Mouse (Mus musculus) neural tube, embryonic 11.5 days (tissue): Measurements from ENCODE around the gene Il18r1. TPM values are rescaled to one million over a fixed set of nuclear protein-coding genes. Genes with fewer than 3 reads are reported as not detected.

Source experiments
- ATAC-seq: fragments of 200-750 bp; cut with Nextera tagmentation; 2 replicates; pipeline ENCODE4 v1.8.0; 2017; ENCODE audit warnings: moderate number of reproducible peaks, mild to moderate bottlenecking, moderate TSS enrichment, moderate library complexity; ENCODE audit not compliant: insufficient read depth, low FRiP score, low TSS enrichment
- DNase-seq: peaks from one replicate; pipeline ENCODE4 v3.0.0-alpha.2; 2015; ENCODE audit warnings: low spot score
- H3K27ac ChIP-seq: fragments of 300-500 bp; sonication (generic); 2 replicates; pipeline ENCODE4 v1.5.1; 2014; ENCODE audit warnings: low read depth, mild to moderate bottlenecking, low read length
- H3K27me3 ChIP-seq: fragments of 300-500 bp; sonication (generic); 2 replicates; pipeline ENCODE4 v1.6.1; 2014; ENCODE audit warnings: mild to moderate bottlenecking, low read length, mixed read lengths; ENCODE audit not compliant: control insufficient read depth, insufficient read depth
- H3K36me3 ChIP-seq: fragments of 300-500 bp; sonication (generic); 2 replicates; pipeline ENCODE4 v1.6.1; 2014; ENCODE audit warnings: mild to moderate bottlenecking, low read length, moderate library complexity, mixed read lengths; ENCODE audit not compliant: control insufficient read depth, insufficient read depth
- H3K4me1 ChIP-seq: fragments of 300-500 bp; sonication (generic); 2 replicates; pipeline ENCODE4 v1.6.1; 2014; ENCODE audit warnings: low read length, mixed read lengths; ENCODE audit not compliant: control insufficient read depth, insufficient read depth
- H3K4me2 ChIP-seq: fragments of 300-500 bp; sonication (generic); 2 replicates; pipeline ENCODE4 v1.6.1; 2014; ENCODE audit warnings: low read depth, mild to moderate bottlenecking, moderate library complexity
- H3K4me3 ChIP-seq: fragments of 300-500 bp; sonication (generic); 2 replicates; pipeline ENCODE4 v1.5.1; 2014; ENCODE audit warnings: low read depth, low read length
- H3K9ac ChIP-seq: fragments of 300-500 bp; sonication (generic); 2 replicates; pipeline ENCODE4 v1.6.1; 2014; ENCODE audit warnings: mild to moderate bottlenecking, low read length
- H3K9me3 ChIP-seq: fragments of 300-500 bp; sonication (generic); 2 replicates; pipeline ENCODE4 v1.6.1; 2016; ENCODE audit warnings: low read length; ENCODE audit not compliant: control insufficient read depth
- WGBS: fragments of 180-500 bp; shearing (Covaris S2); extraction: QIAGEN DNeasy Blood & Tissue Kit; methylation state at CpG from one replicate; pipeline ENCODE4 v1.1.7; 2014; 5-methylcytosine and 5-hydroxymethylcytosine counted together
- polyA plus RNA-seq: library from polyadenylated mRNA; unstranded; fragments of >200 nt; fragmentation: Nextera tagmentation; extraction: Ambion mirVana; gene quantifications from 2 replicates; pipeline ENCODE4 v1.2.1, GENCODE M21; 2014

Gene Il18r1
- polyA plus RNA-seq, 1 experiment from 2014 or later: not detected

DNA sequence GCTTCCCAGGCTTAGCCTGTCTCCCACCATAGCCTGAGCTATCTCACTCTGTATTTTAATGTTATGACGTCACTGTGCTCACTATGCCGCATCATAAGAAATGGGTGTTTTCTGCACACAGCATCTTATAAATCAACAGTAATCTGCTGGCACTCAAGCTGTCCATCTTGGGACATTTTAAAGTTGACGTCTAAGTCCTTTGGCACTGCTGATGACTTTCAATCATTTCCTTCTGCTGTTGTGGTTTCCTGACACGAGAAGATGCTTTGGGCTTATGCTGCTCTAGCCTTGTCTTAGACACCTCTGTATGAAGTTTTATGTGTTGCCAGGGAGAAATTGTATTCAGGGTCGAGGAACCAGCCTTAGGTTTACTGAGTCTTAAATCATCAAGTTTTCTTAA lies 39.2 kb downstream of the Il18r1 start:
- ATAC-seq: no peak
- 87% methylated on average over 5 of the region's 5 CpGs for WGBS
- no peak overlapping the region for H3K4me3 ChIP-seq
- no peak overlapping the region for H3K4me2 ChIP-seq
- H3K4me1 ChIP-seq: no peaks in the 10 kb centered on the region
- no peak overlapping the region for H3K9ac ChIP-seq
- no peaks in the 10 kb centered on the region for H3K27me3 ChIP-seq
- no peak for DNase-seq
- H3K27ac ChIP-seq: no peak overlapping the region
- H3K9me3 ChIP-seq: no peaks in the 10 kb centered on the region
- H3K36me3 ChIP-seq: no peaks in the 10 kb centered on the region

- 47% methylated on average over 9 of the region's 9 CpGs for WGBS
- DNase-seq (no peak), ATAC-seq (no peak)
Observed at GRCm38 (mm10) chr1:40514851-40515585, 49.7 kb downstream of the Il18r1 start, which contains the start of gene Il18rap. Il18rap (plus strand) TSS chr1:40515362.

DNA sequence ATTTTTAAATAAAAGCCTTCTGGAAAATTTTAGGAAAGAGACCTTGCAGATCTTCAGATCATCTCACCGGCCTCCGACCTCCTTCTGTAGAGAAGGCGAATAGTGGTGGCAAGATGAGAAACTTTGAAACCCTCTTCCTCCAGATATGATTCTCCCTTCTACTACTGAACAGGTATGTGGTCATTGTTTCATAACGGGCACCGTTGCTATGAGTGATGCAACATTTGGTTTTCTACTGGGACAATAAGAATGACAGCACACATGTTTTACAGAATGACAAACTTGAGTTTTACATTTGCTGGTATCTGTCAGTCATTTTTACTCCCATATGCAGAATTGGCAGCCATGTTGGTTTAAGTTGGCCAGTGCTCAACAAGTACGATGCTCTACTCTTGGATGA lies 51.0 kb downstream of the Il18r1 start:
- Histone ChIP-seq H3K4me3 (no peak overlapping the region), H3K4me2 (no peak overlapping the region), H3K27ac (no peak overlapping the region), H3K9ac (no peak overlapping the region), H3K4me1 (no peaks in the 10 kb centered on the region), H3K36me3 (no peaks in the 10 kb centered on the region), H3K27me3 (no peaks in the 10 kb centered on the region), H3K9me3 (no peaks in the 10 kb centered on the region)
- no peak for ATAC-seq
- DNase-seq: no peak
- WGBS: 93% methylated on average over 6 of the region's 6 CpGs

More at GRCm38 (mm10) chr1:40514851-40515585, 49.7 kb downstream of the Il18r1 start, which contains the start of gene Il18rap:
- no peak within 1 kb of the TSS for H3K4me2 ChIP-seq
- no peaks in the 10 kb centered on the region for H3K36me3 ChIP-seq
- no peak within 1 kb of the TSS for H3K4me3 ChIP-seq
- H3K4me1 ChIP-seq: no peaks in the 10 kb centered on the region
- H3K9me3 ChIP-seq: no peaks in the 10 kb centered on the region
- H3K27me3 ChIP-seq: no peaks in the 10 kb centered on the region
- H3K9ac ChIP-seq: no peak within 1 kb of the TSS
- H3K27ac ChIP-seq: no peak within 1 kb of the TSS

GRCm38 (mm10) chr1:40522918-40523317 lies 57.6 kb downstream of the Il18r1 start:
- no peak overlapping the region for H3K27ac ChIP-seq
- H3K4me2 ChIP-seq: no peak overlapping the region
- no peak overlapping the region for H3K9ac ChIP-seq
- no peaks in the 10 kb centered on the region for H3K27me3 ChIP-seq
- ATAC-seq: no peak
- no peak for DNase-seq
- H3K4me3 ChIP-seq: no peak overlapping the region
- H3K4me1 ChIP-seq: no peaks in the 10 kb centered on the region
- no peaks in the 10 kb centered on the region for H3K9me3 ChIP-seq
- no peaks in the 10 kb centered on the region for H3K36me3 ChIP-seq
- 90% methylated on average over 7 of the region's 7 CpGs for WGBS

- no peak overlapping the region for H3K4me2 ChIP-seq
- H3K36me3 ChIP-seq: no peaks in the 10 kb centered on the region
- DNase-seq: no peak
- H3K4me3 ChIP-seq: no peak overlapping the region
- no peak overlapping the region for H3K9ac ChIP-seq
- H3K27me3 ChIP-seq: no peaks in the 10 kb centered on the region
- H3K4me1 ChIP-seq: no peaks in the 10 kb centered on the region
- H3K9me3 ChIP-seq: no peaks in the 10 kb centered on the region
- no peak for ATAC-seq
- WGBS: 91% methylated on average over 5 of the region's 5 CpGs
- H3K27ac ChIP-seq: no peak overlapping the region
Observed at GRCm38 (mm10) chr1:40523971-40524722, 58.8 kb downstream of the Il18r1 start.

DNA sequence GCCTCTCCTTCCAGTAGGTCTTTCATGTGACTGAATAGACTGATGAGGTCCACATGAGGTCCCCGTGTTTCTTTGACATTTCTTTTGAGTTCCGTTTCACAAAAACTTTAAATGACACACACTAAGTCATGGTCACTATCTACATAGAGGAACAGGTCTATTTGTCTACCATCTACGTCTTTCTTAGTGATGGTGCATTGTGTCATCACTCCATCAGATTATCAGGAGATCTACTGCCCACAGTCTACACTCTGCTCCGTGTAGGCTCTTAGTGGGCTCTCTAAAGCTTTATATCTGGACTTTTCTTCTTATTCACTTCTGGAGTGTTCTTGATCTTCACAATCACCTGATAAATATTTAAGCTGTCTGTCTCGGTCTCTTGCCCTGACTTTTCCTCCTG lies 63.9 kb downstream of the Il18r1 start:
- no peaks in the 10 kb centered on the region for H3K9me3 ChIP-seq
- H3K27me3 ChIP-seq: no peaks in the 10 kb centered on the region
- WGBS: 92% methylated on average over 5 of the region's 5 CpGs
- ATAC-seq (no peak), DNase-seq (no peak)
- no peak overlapping the region for H3K4me2 ChIP-seq
- no peaks in the 10 kb centered on the region for H3K4me1 ChIP-seq
- no peaks in the 10 kb centered on the region for H3K36me3 ChIP-seq
- no peak overlapping the region for H3K4me3 ChIP-seq
- no peak overlapping the region for H3K9ac ChIP-seq
- H3K27ac ChIP-seq: no peak overlapping the region

- Histone ChIP-seq H3K27ac (no peak overlapping the region), H3K4me1 (no peaks in the 10 kb centered on the region), H3K27me3 (no peaks in the 10 kb centered on the region), H3K4me2 (no peak overlapping the region), H3K36me3 (no peaks in the 10 kb centered on the region), H3K9ac (no peak overlapping the region), H3K4me3 (no peak overlapping the region), H3K9me3 (no peaks in the 10 kb centered on the region)
- ATAC-seq: no peak
- WGBS: 81% methylated on average over 5 of the region's 5 CpGs
- DNase-seq: no peak
Observed at GRCm38 (mm10) chr1:40537577-40537976, 72.2 kb downstream of the Il18r1 start.

DNA sequence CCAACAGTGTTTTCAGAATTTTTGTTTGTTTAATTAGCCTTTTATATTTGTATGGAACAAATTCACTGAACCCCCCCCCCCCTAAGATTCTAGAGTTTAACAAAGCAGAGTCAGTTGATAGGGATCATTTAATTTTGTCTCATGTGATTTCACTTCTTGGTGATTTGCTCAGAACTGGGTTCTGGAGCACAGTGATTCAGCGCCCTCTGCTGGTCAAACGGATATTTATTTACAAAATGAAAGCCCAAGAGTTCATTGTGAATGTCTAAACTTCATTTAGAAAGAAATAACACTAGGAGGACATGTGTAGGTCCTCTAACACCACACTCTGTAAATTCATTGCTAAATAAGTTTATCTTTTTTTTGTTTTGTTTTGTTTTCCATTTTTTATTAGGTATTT lies 79.3 kb downstream of the Il18r1 start:
- ATAC-seq (no peak), DNase-seq (peak; percentile 60)
- Histone ChIP-seq H3K27me3 (no peaks in the 10 kb centered on the region), H3K4me3 (no peak overlapping the region), H3K4me1 (no peaks in the 10 kb centered on the region), H3K36me3 (no peaks in the 10 kb centered on the region), H3K4me2 (no peak overlapping the region), H3K9me3 (no peaks in the 10 kb centered on the region), H3K9ac (no peak overlapping the region), H3K27ac (no peak overlapping the region)
- WGBS: 0% methylated on average over 2 of the region's 2 CpGs

DNA sequence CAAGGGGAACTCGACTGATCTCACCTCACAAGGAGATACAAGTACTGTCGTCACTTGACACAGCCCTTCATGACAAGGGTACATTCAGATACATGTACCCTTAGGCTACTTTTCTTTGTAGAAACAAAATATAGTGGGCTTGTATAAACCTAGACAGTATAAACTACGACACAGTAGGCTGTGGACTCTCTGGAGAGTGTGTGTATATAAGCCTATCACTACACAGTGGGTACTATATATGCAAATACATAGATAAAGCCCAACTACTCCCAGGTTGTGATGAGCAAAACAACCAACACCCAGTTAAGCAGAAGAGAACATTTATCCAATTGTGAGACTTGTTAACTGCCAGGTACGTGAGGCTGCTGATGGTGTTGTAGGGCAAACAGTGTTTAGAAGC lies 81.3 kb downstream of the Il18r1 start:
- H3K36me3 ChIP-seq: no peaks in the 10 kb centered on the region
- H3K27me3 ChIP-seq: no peaks in the 10 kb centered on the region
- no peaks in the 10 kb centered on the region for H3K4me1 ChIP-seq
- no peak overlapping the region for H3K4me2 ChIP-seq
- ATAC-seq (no peak), DNase-seq (no peak)
- H3K27ac ChIP-seq: no peak overlapping the region
- no peak overlapping the region for H3K4me3 ChIP-seq
- no peaks in the 10 kb centered on the region for H3K9me3 ChIP-seq
- WGBS: 86% methylated on average over 4 of the region's 4 CpGs
- H3K9ac ChIP-seq: no peak overlapping the region
